24 mouse cellular contexts compared by ENCODE assay signal in genomic region chr12:73516516-73516915, GRCm38 (mm10). TPM values are rescaled to one million over a fixed set of nuclear protein-coding genes. Genes with fewer than 3 reads are reported as not detected.
DNase-seq lines count a peak whose midpoint lies in the region; ATAC-seq and TF ChIP-seq lines count a peak whose summit lies in the region.
"Had no signal": no experiment of that assay in that cellular context is flagged by ENCODE, and none has a peak within 500 bp of the region (broad histone marks: within the 10 kb centered on the region; RNA-seq: fewer than 3 reads in every experiment).

No protein-coding gene starts in this region.

- H3K4me3 ChIP-seq in testis, adult 2 months (ENCODE audit: control insufficient read depth, low read depth, low read length): peak overlapping the region; percentile 47
- peak overlapping the region; percentile 13 to 29; a peak in 3 of 4 replicates for H3K4me3 ChIP-seq in ES-E14 (ENCODE audit: insufficient read depth in 1 of 2, low read depth in 1 of 2, low read length in 2 of 2, poor library complexity in 1 of 2, severe bottlenecking in 1 of 2)
- H3K4me3 ChIP-seq in embryonic facial prominence, embryonic 13.5 days: no peak overlapping the region
- H3K4me3 ChIP-seq: forebrain, embryonic 10.5 days; heart, embryonic 15.5 days; hindbrain, embryonic 12.5 days; intestine, embryonic 15.5 days; liver, embryonic 12.5 days; midbrain, embryonic 13.5 days; stomach, embryonic 15.5 days had no signal

- H3K9me3 ChIP-seq in ES-E14 (ENCODE audit: control insufficient read depth, insufficient read depth, low read depth, low read length): no peaks in the 10 kb centered on the region
- H3K9me3 ChIP-seq in embryonic facial prominence, embryonic 13.5 days: no peaks in the 10 kb centered on the region
- H3K9me3 ChIP-seq: forebrain, embryonic 10.5 days; heart, embryonic 15.5 days; hindbrain, embryonic 12.5 days; intestine, embryonic 15.5 days; liver, embryonic 12.5 days; midbrain, embryonic 13.5 days; stomach, embryonic 15.5 days had no signal

- in situ Hi-C loops in ES-E14 (cut with MboI; ENCODE audit: low sequenced_read_pairs in 2 of 2, unreplicated experiment in 2 of 2): no loop called here

- H3K36me3 ChIP-seq in testis, adult 2 months (ENCODE audit: control insufficient read depth, insufficient read depth, low read length): no peaks in the 10 kb centered on the region
- no peaks in the 10 kb centered on the region for H3K36me3 ChIP-seq in ES-E14 (ENCODE audit: control insufficient read depth, insufficient read depth, low read length, poor library complexity, severe bottlenecking)
- H3K36me3 ChIP-seq in embryonic facial prominence, embryonic 13.5 days: no peaks in the 10 kb centered on the region
- H3K36me3 ChIP-seq: forebrain, embryonic 10.5 days; heart, embryonic 15.5 days; hindbrain, embryonic 12.5 days; intestine, embryonic 15.5 days; liver, embryonic 12.5 days; midbrain, embryonic 13.5 days; stomach, embryonic 15.5 days had no signal

- H3K27me3 ChIP-seq in testis, adult 2 months (ENCODE audit: control insufficient read depth, insufficient read depth, low read length): no peaks in the 10 kb centered on the region
- H3K27me3 ChIP-seq in embryonic facial prominence, embryonic 13.5 days: peaks cover 10% of the 10 kb centered on the region; the same call in 1 of the 2 replicates
- H3K27me3 ChIP-seq: heart, embryonic 15.5 days; hindbrain, embryonic 12.5 days; intestine, embryonic 15.5 days; liver, embryonic 12.5 days had no signal

- intact Hi-C loops in left cerebral cortex, postnatal 10 days (cut with DNase I): no loop called here

- DNase-seq in testis, postnatal 10 days (ENCODE audit: low spot score): no peak
- no peak for DNase-seq in ES-E14 (ENCODE audit: low read depth, low spot score)
- DNase-seq in left cerebral cortex, postnatal 10 days (ENCODE audit: extremely low spot score in 1 of 2, low spot score in 2 of 2): no peak
- DNase-seq in T-cell, adult 2 months (ENCODE audit: low spot score): no peak
- DNase-seq: adrenal gland, postnatal 14 days; gastrocnemius, postnatal 10 days; kidney, postnatal 4 days; left cerebral cortex, postnatal 4 days; liver, postnatal 0 days had no signal

- H3K9ac ChIP-seq in ES-E14 (ENCODE audit: insufficient read depth, low read depth, low read length, poor library complexity, severe bottlenecking): no peak overlapping the region
- no peak overlapping the region for H3K9ac ChIP-seq in embryonic facial prominence, embryonic 13.5 days
- H3K9ac ChIP-seq: heart, embryonic 15.5 days; hindbrain, embryonic 12.5 days; intestine, embryonic 15.5 days; liver, embryonic 12.5 days; liver, postnatal 0 days; stomach, embryonic 15.5 days had no signal

- TF ChIP-seq CTCF in testis, adult 2 months (IDR thresholded peaks at IDR 0.05; ENCODE audit: control insufficient read depth, insufficient read depth, insufficient replicate concordance, low read depth, low read length): 0 out of 2 replicates have a peak, but pooled peaks have one; percentile 7

- H3K4me1 ChIP-seq in testis, adult 2 months (ENCODE audit: control insufficient read depth, insufficient read depth, low read length): no peaks in the 10 kb centered on the region
- H3K4me1 ChIP-seq in ES-E14 (ENCODE audit: control insufficient read depth in 2 of 2, insufficient read depth in 2 of 2, low read length in 2 of 2, poor library complexity in 1 of 2): peaks cover 0 to 3% of the 10 kb centered on the region in 2 experiments; a peak in 1 of 4 replicates
- peaks cover 75% of the 10 kb centered on the region for H3K4me1 ChIP-seq in embryonic facial prominence, embryonic 13.5 days
- H3K4me1 ChIP-seq: liver, embryonic 12.5 days; midbrain, embryonic 13.5 days had no signal

- no peak overlapping the region for H3K27ac ChIP-seq in testis, adult 2 months (ENCODE audit: control insufficient read depth, insufficient read depth, low read depth, low read length)
- H3K27ac ChIP-seq in ES-E14 (ENCODE audit: insufficient read depth, low read depth, low read length, poor library complexity, severe bottlenecking): no peak overlapping the region
- H3K27ac ChIP-seq in embryonic facial prominence, embryonic 13.5 days: no peak overlapping the region
- H3K27ac ChIP-seq: forebrain, embryonic 10.5 days; heart, embryonic 15.5 days; hindbrain, embryonic 12.5 days; hindbrain, postnatal 0 days; intestine, embryonic 15.5 days; kidney, postnatal 0 days; liver, embryonic 12.5 days; midbrain, embryonic 13.5 days; stomach, embryonic 15.5 days had no signal

- peak overlapping the region; percentile 24; the same call in 1 of the 2 replicates for H3K4me2 ChIP-seq in embryonic facial prominence, embryonic 13.5 days
- H3K4me2 ChIP-seq: intestine, embryonic 15.5 days; liver, embryonic 12.5 days had no signal

- ATAC-seq in embryonic facial prominence, embryonic 13.5 days (ENCODE audit: insufficient number of reproducible peaks, insufficient read depth, low FRiP score, low TSS enrichment, low read depth): no peak
- ATAC-seq: liver, embryonic 12.5 days; liver, postnatal 0 days had no signal

- WGBS in embryonic facial prominence, embryonic 13.5 days: 86% methylated on average over 8 of the region's 8 CpGs

- TF ChIP-seq POLR2A in testis, adult 2 months (IDR thresholded peaks at IDR 0.05; ENCODE audit: control insufficient read depth, low read depth, low read length): no peak

TF ChIP-seq in ES-E14, 5 proteins besides CTCF, POLR2A, EP300 and RAD21:
- no peak for TF ChIP-seq MAFK (IDR thresholded peaks at IDR 0.05; ENCODE audit: insufficient read depth, low read depth, low read length)
- no peak for TF ChIP-seq HCFC1 (IDR thresholded peaks at IDR 0.05; ENCODE audit: borderline replicate concordance, insufficient read depth, low read length)
- no peak for TF ChIP-seq ZNF384 (IDR thresholded peaks at IDR 0.05; ENCODE audit: low read depth, low read length)
- no peak for TF ChIP-seq CHD2 (IDR thresholded peaks at IDR 0.05; ENCODE audit: low read depth, low read length)
- TF ChIP-seq ZC3H11A (IDR thresholded peaks at IDR 0.05; ENCODE audit: borderline replicate concordance, low read depth, low read length): no peak

RNA-seq across cellular contexts. Expression of gene Tmem30b, which starts 29.7 kb away (rescaled TPM):
- polyA plus RNA-seq in testis, adult 2 months (2012; rRNA removed): 0.17 and 1.2 TPM in 2 replicates
- total RNA-seq in ES-E14 (2012; rRNA removed): 3.4 and 6.3 TPM in 2 replicates
- polyA plus RNA-seq in embryonic facial prominence, embryonic 13.5 days (2015; fragmentation: Nextera tagmentation; extraction: Ambion mirVana): 13.6 and 16.1 TPM in 2 replicates
- total RNA-seq in left cerebral cortex, postnatal 10 days (2021): under 1 TPM; 0.11 to 0.14 TPM
- total RNA-seq: granulocyte monocyte progenitor cell, adult 5-6 weeks; megakaryocyte, adult 5-6 weeks; neutrophil, adult 5-6 weeks had no signal
- polyA plus RNA-seq: C2C12 had no signal
